Comparison of ENCODE assay signal across 23 mouse cellular contexts in the genomic region with DNA sequence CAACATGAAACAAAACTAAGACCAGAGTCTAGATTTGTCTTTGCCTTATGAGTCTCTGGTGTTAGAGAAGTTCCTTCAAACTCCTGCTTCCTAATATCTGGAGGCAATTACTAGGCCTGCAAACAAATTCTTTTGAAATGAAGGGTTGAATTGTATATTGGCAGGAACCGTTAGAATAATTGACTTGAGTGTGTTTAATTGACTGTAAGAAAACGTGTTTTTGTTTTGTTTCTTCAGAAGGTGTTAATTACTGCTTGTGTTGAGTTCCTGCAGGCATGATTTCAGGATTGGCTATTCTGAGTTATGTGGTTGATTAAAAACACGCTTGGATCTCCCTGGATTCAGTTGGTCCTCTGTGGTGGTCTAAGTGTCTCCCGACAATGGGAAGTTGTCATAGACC. TPM values are rescaled to one million over a fixed set of nuclear protein-coding genes. Genes with fewer than 3 reads are reported as not detected.
A peak's percentile ranks its signal among the peaks of the same experiment; 100 is the strongest.
DNase-seq lines count a peak whose midpoint lies in the region; ATAC-seq lines count a peak whose summit lies in the region.
"Had no signal": no experiment of that assay in that cellular context is flagged by ENCODE, and none has a peak within 500 bp of the region (broad histone marks: within the 10 kb centered on the region; RNA-seq: fewer than 3 reads in every experiment).

No protein-coding gene starts in this region.

- no peak for ATAC-seq in forebrain, embryonic 14.5 days
- no peak for ATAC-seq in hindbrain, embryonic 16.5 days
- ATAC-seq: CD4-positive, CD25-positive, alpha-beta regulatory T cell, adult 4 months; forebrain, postnatal 0 days had no signal

- no peaks in the 10 kb centered on the region for H3K4me1 ChIP-seq in forebrain, embryonic 14.5 days (ENCODE audit: control insufficient read depth, insufficient read depth, low read length)
- H3K4me1 ChIP-seq in forebrain, embryonic 10.5 days, result no peaks in the 10 kb centered on the region
- H3K4me1 ChIP-seq in hindbrain, embryonic 16.5 days (ENCODE audit: control insufficient read depth, insufficient read depth, low read depth, low read length), result no peaks in the 10 kb centered on the region
- H3K4me1 ChIP-seq: embryonic facial prominence, embryonic 10.5 days; embryonic facial prominence, embryonic 12.5 days; forebrain, embryonic 12.5 days had no signal

- H3K9me3 ChIP-seq in forebrain, embryonic 14.5 days (replicated peaks; ENCODE audit: control insufficient read depth, low read length), result no peaks in the 10 kb centered on the region
- H3K9me3 ChIP-seq in forebrain, embryonic 10.5 days, result no peaks in the 10 kb centered on the region
- no peaks in the 10 kb centered on the region for H3K9me3 ChIP-seq in hindbrain, embryonic 16.5 days (ENCODE audit: control insufficient read depth, low read length)
- H3K9me3 ChIP-seq: embryonic facial prominence, embryonic 10.5 days; embryonic facial prominence, embryonic 12.5 days; forebrain, embryonic 12.5 days; G1E had no signal

- H3K27me3 ChIP-seq in forebrain, embryonic 14.5 days (replicated peaks; ENCODE audit: control insufficient read depth, insufficient read depth, low read length), result no peaks in the 10 kb centered on the region
- H3K27me3 ChIP-seq in forebrain, embryonic 10.5 days (ENCODE audit: poor library complexity, severe bottlenecking), result no peaks in the 10 kb centered on the region
- no peaks in the 10 kb centered on the region for H3K27me3 ChIP-seq in hindbrain, embryonic 16.5 days (replicated peaks; ENCODE audit: control insufficient read depth, insufficient read depth, low read length)
- H3K27me3 ChIP-seq: CH12.LX; embryonic facial prominence, embryonic 12.5 days; forebrain, embryonic 12.5 days had no signal

- DNase-seq in forebrain, embryonic 14.5 days (ENCODE audit: low spot score), result peak; percentile 44
- DNase-seq in forebrain, embryonic 10.5 days (ENCODE audit: extremely low spot score, low spot score), result no peak
- DNase-seq in A20 (ENCODE audit: low read depth, low spot score), result peak; percentile 19
- DNase-seq in Muller cell, postnatal 12 days (ENCODE audit: inconsistent ontology term), result peak; percentile 71
- peak; percentile 43 for DNase-seq in forelimb bud, embryonic 11.5 days (ENCODE audit: low read depth, low spot score)
- no peak for DNase-seq in thymus, postnatal 10 days (ENCODE audit: low spot score in 2 of 2)
- DNase-seq: adrenal gland, adult 2 months; adrenal gland, postnatal 10 days; adrenal gland, postnatal 25 days; B cell, adult 2 months; cerebellum, adult 11-12 months; cerebellum, adult 2 months; cerebellum, adult 9-10 months; cerebellum, postnatal 10 days; cerebellum, postnatal 25 days; forebrain, postnatal 0 days had no signal

- 20% methylated on average over 4 of the region's 4 CpGs for WGBS in forebrain, embryonic 14.5 days
- 56% methylated on average over 4 of the region's 4 CpGs for WGBS in forebrain, embryonic 10.5 days
- WGBS in hindbrain, embryonic 16.5 days, result 65% methylated on average over 4 of the region's 4 CpGs

- H3K4me2 ChIP-seq in forebrain, embryonic 14.5 days (ENCODE audit: low read length), result no peak overlapping the region
- H3K4me2 ChIP-seq in hindbrain, embryonic 16.5 days (ENCODE audit: low read length), result no peak overlapping the region
- H3K4me2 ChIP-seq: embryonic facial prominence, embryonic 12.5 days; forebrain, embryonic 12.5 days had no signal

- H3K27ac ChIP-seq in forebrain, embryonic 14.5 days (ENCODE audit: low read depth, low read length), result no peak overlapping the region
- H3K27ac ChIP-seq in forebrain, embryonic 10.5 days, result no peak overlapping the region
- no peak overlapping the region for H3K27ac ChIP-seq in hindbrain, embryonic 16.5 days (ENCODE audit: low read depth, low read length)
- H3K27ac ChIP-seq: embryonic facial prominence, embryonic 10.5 days; embryonic facial prominence, embryonic 12.5 days; forebrain, embryonic 12.5 days had no signal

- no peaks in the 10 kb centered on the region for H3K36me3 ChIP-seq in forebrain, embryonic 14.5 days (ENCODE audit: control insufficient read depth, insufficient read depth, low read length)
- H3K36me3 ChIP-seq in forebrain, embryonic 10.5 days (replicated peaks), result no peaks in the 10 kb centered on the region
- no peaks in the 10 kb centered on the region for H3K36me3 ChIP-seq in hindbrain, embryonic 16.5 days (ENCODE audit: control insufficient read depth, insufficient read depth, low read length)
- H3K36me3 ChIP-seq: embryonic facial prominence, embryonic 10.5 days; embryonic facial prominence, embryonic 12.5 days; forebrain, embryonic 12.5 days; G1E had no signal

- H3K4me3 ChIP-seq in forebrain, embryonic 14.5 days (ENCODE audit: low read depth, low read length), result no peak overlapping the region
- no peak overlapping the region for H3K4me3 ChIP-seq in forebrain, embryonic 10.5 days
- H3K4me3 ChIP-seq in hindbrain, embryonic 16.5 days (ENCODE audit: low read length), result no peak overlapping the region
- H3K4me3 ChIP-seq: embryonic facial prominence, embryonic 10.5 days; embryonic facial prominence, embryonic 12.5 days; forebrain, embryonic 12.5 days had no signal

- H3K9ac ChIP-seq in forebrain, embryonic 14.5 days (ENCODE audit: low read length), result no peak overlapping the region
- no peak overlapping the region for H3K9ac ChIP-seq in hindbrain, embryonic 16.5 days (ENCODE audit: low read depth, low read length)
- H3K9ac ChIP-seq: embryonic facial prominence, embryonic 12.5 days; forebrain, embryonic 12.5 days; forebrain, postnatal 0 days had no signal

RNA-seq across cellular contexts. Expression of gene Lancl1, which starts 14.0 kb away (rescaled TPM):
- 191 and 197 TPM in 2 replicates for polyA plus RNA-seq in forebrain, embryonic 14.5 days (2014; fragmentation: Nextera tagmentation; extraction: Ambion mirVana)
- 66.0 and 67.0 TPM in 2 replicates for polyA plus RNA-seq in forebrain, embryonic 10.5 days (2016; fragmentation: Nextera tagmentation; extraction: Ambion mirVana)
- 190 and 191 TPM in 2 replicates for polyA plus RNA-seq in hindbrain, embryonic 16.5 days (2015; fragmentation: Nextera tagmentation; extraction: Ambion mirVana)

Comparison
In these comparisons a context has a peak if more than half of its experiments do, and no peak if none do; other contexts are left out.
1. DNase-seq: peak in forebrain, embryonic 14.5 days (single experiment), A20 (single experiment), Muller cell, postnatal 12 days (single experiment) and forelimb bud, embryonic 11.5 days (single experiment); none in forebrain, embryonic 10.5 days (single experiment) and thymus, postnatal 10 days (0 of 2).